Mouse (Mus musculus): ENCODE data around the gene AI837181. TPM values are rescaled to one million over a fixed set of nuclear protein-coding genes. Genes with fewer than 3 reads are reported as not detected.
"Not testable (repeated sequence)": the region's sequence is repeated elsewhere in the genome, so short reads cannot be mapped to it uniquely, and the experiment has no call there.

Gene AI837181
- polyA plus RNA-seq, 1 experiment from 2014 or later: 10.2 TPM

DNA sequence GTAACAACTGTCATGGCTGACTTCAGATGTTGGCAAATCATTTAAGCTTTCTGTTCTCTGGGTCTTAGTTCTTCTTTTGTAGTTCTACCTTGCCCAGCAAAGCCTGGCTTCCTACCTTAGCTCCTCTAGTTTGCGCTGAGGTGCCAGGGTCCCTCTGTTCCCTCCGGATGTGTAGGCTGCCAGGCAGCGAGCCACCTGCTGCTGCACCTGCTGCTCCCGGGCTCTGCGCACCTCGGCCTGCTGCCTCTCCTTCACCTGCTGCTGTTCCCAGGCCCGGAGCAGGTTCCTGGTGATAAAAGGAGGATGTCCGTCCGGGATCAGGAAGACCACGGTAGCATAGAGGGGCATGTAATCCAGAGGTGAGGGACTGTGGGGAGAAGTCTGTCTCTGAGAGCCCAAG is 30.8 kb upstream of the AI837181 start:
- Histone ChIP-seq H3K27me3 (replicated peaks; ENCODE audit: control insufficient read depth, insufficient read depth, low read length) (no peaks in the 10 kb centered on the region), H3K9ac (ENCODE audit: low read depth, low read length) (peak overlapping the region; percentile 32; the same call in 1 of the 2 replicates), H3K9me3 (ENCODE audit: control insufficient read depth, low read length) (no peaks in the 10 kb centered on the region), H3K36me3 (ENCODE audit: control insufficient read depth, insufficient read depth, low read length) (no peaks in the 10 kb centered on the region), H3K4me1 (ENCODE audit: control insufficient read depth, insufficient read depth, low read length) (peaks cover 8% of the 10 kb centered on the region), H3K27ac (ENCODE audit: low read length) (0 out of 2 replicates have a peak overlapping the region, but pooled peaks have one; percentile 4), H3K4me3 (ENCODE audit: low read length) (no peak overlapping the region), H3K4me2 (ENCODE audit: low read depth, low read length) (no peak overlapping the region)
- ATAC-seq: peak; percentile 23; the same call in 1 of the 2 replicates
- 47% methylated on average over 10 of the region's 10 CpGs for WGBS

DNA sequence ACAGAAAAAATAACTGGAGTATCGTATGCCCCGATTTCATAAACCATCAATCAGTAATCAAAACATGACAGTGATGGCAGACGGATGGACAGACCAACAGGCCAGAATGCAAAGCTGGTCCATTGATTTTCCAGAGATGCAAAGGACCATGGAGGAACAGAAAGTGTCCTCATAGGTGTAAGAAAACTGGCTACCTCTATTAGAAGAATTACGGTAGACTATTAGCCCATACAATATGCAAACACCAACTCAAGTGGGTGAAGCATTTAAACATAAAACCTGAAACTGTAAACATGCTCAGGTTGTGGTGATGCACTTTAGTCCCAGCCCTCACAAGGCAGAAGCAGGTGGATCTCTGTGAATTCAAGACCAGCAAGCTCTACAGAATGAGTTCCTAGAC is 29.6 kb upstream of the AI837181 start:
- H3K9ac ChIP-seq (ENCODE audit: low read depth, low read length): no peak overlapping the region
- no peak overlapping the region for H3K27ac ChIP-seq (ENCODE audit: low read length)
- no peak overlapping the region for H3K4me2 ChIP-seq (ENCODE audit: low read depth, low read length)
- no peak for ATAC-seq
- no peak overlapping the region for H3K4me3 ChIP-seq (ENCODE audit: low read length)
- 68% methylated on average over 4 of the region's 4 CpGs for WGBS
- H3K36me3 ChIP-seq (ENCODE audit: control insufficient read depth, insufficient read depth, low read length): no peaks in the 10 kb centered on the region
- H3K9me3 ChIP-seq (ENCODE audit: control insufficient read depth, low read length): no peaks in the 10 kb centered on the region
- peaks cover 3% of the 10 kb centered on the region; the same call in 1 of the 2 replicates for H3K4me1 ChIP-seq (ENCODE audit: control insufficient read depth, insufficient read depth, low read length)
- no peaks in the 10 kb centered on the region for H3K27me3 ChIP-seq (replicated peaks; ENCODE audit: control insufficient read depth, insufficient read depth, low read length)

DNA sequence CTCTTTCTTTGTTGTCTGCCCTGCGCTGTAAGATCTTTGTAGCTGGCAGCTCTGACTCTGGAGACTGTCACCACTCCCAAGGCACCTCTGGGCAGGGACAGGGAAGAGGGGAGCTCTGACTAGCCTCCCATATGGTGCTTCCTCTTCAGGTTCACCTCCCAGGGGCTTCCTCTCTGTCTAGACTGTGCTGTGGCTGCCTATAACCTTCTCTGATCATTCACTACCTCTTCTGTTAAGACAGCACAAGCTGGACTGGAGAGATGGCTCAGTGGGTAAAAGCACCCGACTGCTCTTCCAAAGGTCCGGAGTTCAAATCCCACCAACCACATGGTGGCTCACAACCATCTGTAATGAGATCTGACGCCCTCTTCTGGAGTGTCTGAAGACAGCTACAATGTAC is 23.9 kb upstream of the AI837181 start:
- WGBS: 76% methylated on average over 4 of the region's 4 CpGs
- not testable (repeated sequence) for H3K4me2 ChIP-seq (ENCODE audit: low read depth, low read length); H3K4me3 ChIP-seq (ENCODE audit: low read length); H3K4me1 ChIP-seq (ENCODE audit: control insufficient read depth, insufficient read depth, low read length); H3K9me3 ChIP-seq (ENCODE audit: control insufficient read depth, low read length); H3K36me3 ChIP-seq (ENCODE audit: control insufficient read depth, insufficient read depth, low read length); H3K9ac ChIP-seq (ENCODE audit: low read depth, low read length); H3K27ac ChIP-seq (ENCODE audit: low read length); H3K27me3 ChIP-seq (replicated peaks; ENCODE audit: control insufficient read depth, insufficient read depth, low read length); ATAC-seq

GRCm38 (mm10) chr19:5402293-5402692 is 22.7 kb upstream of the AI837181 start, which contains the start of gene Tsga10ip:
Gene Tsga10ip, minus strand, starts transcription at chr19:5402526.
- H3K27ac ChIP-seq (ENCODE audit: low read length): no peak within 1 kb of the TSS
- H3K9ac ChIP-seq (ENCODE audit: low read depth, low read length): no peak within 1 kb of the TSS
- no peaks in the 10 kb centered on the region for H3K36me3 ChIP-seq (ENCODE audit: control insufficient read depth, insufficient read depth, low read length)
- ATAC-seq: no peak
- no peaks in the 10 kb centered on the region; the same call in 1 of the 2 replicates for H3K4me1 ChIP-seq (ENCODE audit: control insufficient read depth, insufficient read depth, low read length)
- H3K4me2 ChIP-seq (ENCODE audit: low read depth, low read length): no peak within 1 kb of the TSS
- no peaks in the 10 kb centered on the region for H3K27me3 ChIP-seq (replicated peaks; ENCODE audit: control insufficient read depth, insufficient read depth, low read length)
- no peak within 1 kb of the TSS for H3K4me3 ChIP-seq (ENCODE audit: low read length)
- WGBS: 73% methylated on average over 8 of the region's 8 CpGs
- H3K9me3 ChIP-seq (ENCODE audit: control insufficient read depth, low read length): no peaks in the 10 kb centered on the region

GRCm38 (mm10) chr19:5405924-5406323 is 19.0 kb upstream of the AI837181 start:
- no peak for ATAC-seq
- WGBS: 13% methylated on average over 7 of the region's 7 CpGs
- Histone ChIP-seq H3K4me1 (ENCODE audit: control insufficient read depth, insufficient read depth, low read length) (peaks cover 3% of the 10 kb centered on the region; the same call in 1 of the 2 replicates), H3K27ac (ENCODE audit: low read length) (no peak overlapping the region), H3K4me2 (ENCODE audit: low read depth, low read length) (peak overlapping the region; percentile 40), H3K36me3 (ENCODE audit: control insufficient read depth, insufficient read depth, low read length) (no peaks in the 10 kb centered on the region), H3K9me3 (ENCODE audit: control insufficient read depth, low read length) (no peaks in the 10 kb centered on the region), H3K4me3 (ENCODE audit: low read length) (peak overlapping the region; percentile 35), H3K9ac (ENCODE audit: low read depth, low read length) (peak overlapping the region; percentile 53; the same call in 1 of the 2 replicates), H3K27me3 (replicated peaks; ENCODE audit: control insufficient read depth, insufficient read depth, low read length) (no peaks in the 10 kb centered on the region)

- not testable (repeated sequence) for H3K4me1 ChIP-seq (ENCODE audit: control insufficient read depth, insufficient read depth, low read length); H3K36me3 ChIP-seq (ENCODE audit: control insufficient read depth, insufficient read depth, low read length); H3K9me3 ChIP-seq (ENCODE audit: control insufficient read depth, low read length); H3K27me3 ChIP-seq (replicated peaks; ENCODE audit: control insufficient read depth, insufficient read depth, low read length)
- H3K9ac ChIP-seq (ENCODE audit: low read depth, low read length): peak overlapping the region; percentile 74
- H3K4me2 ChIP-seq (ENCODE audit: low read depth, low read length): peak overlapping the region; percentile 63
- WGBS: 11% methylated on average over 21 of the region's 25 CpGs
- ATAC-seq: peak; percentile 90
- peak overlapping the region; percentile 62 for H3K4me3 ChIP-seq (ENCODE audit: low read length)
- peak overlapping the region; percentile 86 for H3K27ac ChIP-seq (ENCODE audit: low read length)
Measured at GRCm38 (mm10) chr19:5406531-5407126, 18.3 kb upstream of the AI837181 start.

DNA sequence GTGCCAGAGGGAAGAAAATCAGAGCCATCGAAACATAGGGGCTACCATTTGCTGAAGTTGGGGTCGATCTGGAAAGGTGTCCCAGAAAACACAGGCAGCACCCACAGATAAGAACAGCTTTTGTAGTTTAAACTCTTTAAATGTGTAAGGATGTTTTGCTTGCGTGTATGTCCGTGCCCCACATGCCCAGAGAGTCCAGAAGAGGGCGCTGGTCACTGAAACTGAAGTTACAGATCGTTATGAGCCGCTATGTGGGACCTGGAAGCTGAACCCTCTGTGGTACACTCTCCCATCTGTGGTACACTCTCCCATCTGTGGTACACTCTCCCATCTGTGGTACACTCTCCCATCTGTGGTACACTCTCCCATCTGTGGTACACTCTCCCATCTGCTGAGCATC is 17.8 kb upstream of the AI837181 start:
- Histone ChIP-seq H3K9ac (ENCODE audit: low read depth, low read length) (peak overlapping the region; percentile 74), H3K27me3 (replicated peaks; ENCODE audit: control insufficient read depth, insufficient read depth, low read length) (no peaks in the 10 kb centered on the region), H3K4me1 (ENCODE audit: control insufficient read depth, insufficient read depth, low read length) (peaks cover 3% of the 10 kb centered on the region; the same call in 1 of the 2 replicates), H3K4me2 (ENCODE audit: low read depth, low read length) (peak overlapping the region; percentile 63), H3K9me3 (ENCODE audit: control insufficient read depth, low read length) (no peaks in the 10 kb centered on the region), H3K4me3 (ENCODE audit: low read length) (peak overlapping the region; percentile 62), H3K27ac (ENCODE audit: low read length) (peak overlapping the region; percentile 86), H3K36me3 (ENCODE audit: control insufficient read depth, insufficient read depth, low read length) (no peaks in the 10 kb centered on the region)
- 16% methylated on average over 7 of the region's 7 CpGs for WGBS
- peak; percentile 54 for ATAC-seq

DNA sequence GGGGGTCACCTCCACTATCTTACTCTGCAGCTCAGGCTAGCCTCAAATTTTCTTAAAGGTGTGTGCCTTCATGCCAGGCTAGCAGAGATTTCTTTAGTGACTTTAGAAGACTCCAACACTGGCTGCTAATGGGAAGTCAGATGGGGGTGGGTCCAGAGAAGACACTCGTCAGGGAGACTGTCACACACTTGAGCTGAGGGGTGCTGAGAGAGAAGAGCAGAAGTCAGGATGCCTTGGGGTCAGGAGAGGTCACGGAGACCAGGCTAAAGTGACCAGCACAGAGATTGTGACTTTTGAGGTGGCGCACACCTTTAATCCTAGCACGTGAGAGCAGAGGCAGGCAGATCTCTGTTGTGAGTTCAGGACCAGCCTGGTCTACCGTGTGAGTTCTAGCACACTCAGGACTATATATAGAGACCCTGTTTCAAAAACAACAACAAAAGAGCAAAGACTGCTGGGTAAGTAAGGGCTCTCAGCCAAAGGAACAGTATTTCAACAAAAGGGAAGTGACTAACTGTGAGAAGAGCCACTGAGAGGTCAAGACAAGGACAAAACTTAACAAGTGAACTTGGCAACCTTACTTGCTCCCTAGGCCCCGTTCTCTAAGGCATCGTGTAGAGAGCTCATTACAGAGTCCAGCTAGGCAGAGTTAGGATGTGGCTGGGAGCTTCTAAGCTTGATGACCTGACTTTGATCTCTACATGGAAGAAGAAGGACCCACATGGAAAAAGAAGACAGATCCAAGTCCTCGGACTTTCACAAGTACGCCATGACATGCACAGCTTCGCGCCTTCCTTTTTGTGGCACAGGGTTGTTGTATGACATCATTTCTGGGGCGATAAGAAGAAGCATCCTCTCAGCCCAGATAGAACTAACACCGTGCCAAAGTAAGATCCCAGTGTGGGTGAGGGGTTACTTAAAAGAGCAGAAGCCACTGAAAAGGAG is 16.6 kb upstream of the AI837181 start:
- H3K4me1 ChIP-seq (ENCODE audit: control insufficient read depth, insufficient read depth, low read length): peaks cover 3% of the 10 kb centered on the region; the same call in 1 of the 2 replicates
- no peaks in the 10 kb centered on the region for H3K27me3 ChIP-seq (replicated peaks; ENCODE audit: control insufficient read depth, insufficient read depth, low read length)
- ATAC-seq: no peak
- H3K4me3 ChIP-seq (ENCODE audit: low read length): no peak overlapping the region
- H3K36me3 ChIP-seq (ENCODE audit: control insufficient read depth, insufficient read depth, low read length): no peaks in the 10 kb centered on the region
- no peak overlapping the region for H3K27ac ChIP-seq (ENCODE audit: low read length)
- 85% methylated on average over 13 of the region's 13 CpGs for WGBS
- H3K9me3 ChIP-seq (ENCODE audit: control insufficient read depth, low read length): no peaks in the 10 kb centered on the region
- H3K4me2 ChIP-seq (ENCODE audit: low read depth, low read length): no peak overlapping the region
- no peak overlapping the region; the same call in 1 of the 2 replicates for H3K9ac ChIP-seq (ENCODE audit: low read depth, low read length)

DNA sequence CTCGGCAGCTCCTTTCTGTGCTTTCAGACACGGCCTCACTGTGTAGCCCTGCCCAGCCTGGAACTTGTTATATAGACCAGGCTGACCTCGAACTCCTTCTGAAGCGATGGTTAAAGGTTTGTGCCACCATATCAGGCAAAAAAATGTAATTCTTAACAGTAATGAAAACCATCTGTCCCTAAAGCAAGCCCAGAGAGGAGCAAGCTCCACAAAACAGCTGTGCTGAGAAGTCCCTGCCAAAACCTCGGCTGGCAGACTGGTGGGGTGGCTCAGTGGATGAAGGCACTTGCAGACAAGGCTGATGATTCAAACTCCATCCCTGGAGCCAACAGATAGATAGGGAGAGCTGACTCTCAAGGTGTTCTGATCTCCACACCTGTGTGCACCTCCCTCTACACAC is 15.9 kb upstream of the AI837181 start:
- no peak for ATAC-seq
- WGBS: 71% methylated on average over 5 of the region's 5 CpGs
- H3K9me3 ChIP-seq (ENCODE audit: control insufficient read depth, low read length): no peaks in the 10 kb centered on the region
- H3K4me2 ChIP-seq (ENCODE audit: low read depth, low read length): no peak overlapping the region
- no peaks in the 10 kb centered on the region for H3K27me3 ChIP-seq (replicated peaks; ENCODE audit: control insufficient read depth, insufficient read depth, low read length)
- peaks cover 3% of the 10 kb centered on the region; the same call in 1 of the 2 replicates for H3K4me1 ChIP-seq (ENCODE audit: control insufficient read depth, insufficient read depth, low read length)
- H3K36me3 ChIP-seq (ENCODE audit: control insufficient read depth, insufficient read depth, low read length): no peaks in the 10 kb centered on the region
- no peak overlapping the region for H3K9ac ChIP-seq (ENCODE audit: low read depth, low read length)
- H3K27ac ChIP-seq (ENCODE audit: low read length): no peak overlapping the region
- H3K4me3 ChIP-seq (ENCODE audit: low read length): no peak overlapping the region
